Mouse (Mus musculus): ENCODE measurements at regions not wholly inside any gene's neighbourhood (a gene's known extent, or its start where the extent isn't known, plus 50 kb on each side); places are given as distances from the start of the nearest gene placed in this dataset.

DNA sequence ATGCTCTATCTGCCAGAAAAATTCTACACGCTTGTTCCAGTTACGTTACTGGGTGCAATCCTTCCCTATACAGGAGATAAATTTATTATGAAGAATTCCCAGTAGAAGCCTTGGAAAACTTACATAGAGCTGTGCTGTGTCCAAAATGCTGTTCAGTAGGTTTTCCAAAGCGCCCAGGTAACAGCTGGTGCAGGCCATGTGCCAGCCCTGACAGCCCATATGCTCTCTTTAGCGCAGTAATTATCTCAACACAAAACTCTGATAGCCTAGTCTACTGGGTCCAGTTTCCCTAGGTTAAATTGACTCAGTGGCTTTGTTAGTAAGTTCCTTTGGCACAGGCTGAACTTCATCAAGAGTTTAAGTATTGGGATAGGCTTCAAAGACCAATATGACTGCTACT, 122.2 kb upstream of the Rnf219 start:
- Histone ChIP-seq H3K4me2 (no peak overlapping the region), H3K36me3 (no peaks in the 10 kb centered on the region), H3K9me3 (no peaks in the 10 kb centered on the region), H3K27ac (no peak overlapping the region), H3K4me1 (no peaks in the 10 kb centered on the region), H3K9ac (no peak overlapping the region), H3K27me3 (replicated peaks) (no peaks in the 10 kb centered on the region), H3K4me3 (replicated peaks) (no peak overlapping the region)
- no peak for ATAC-seq (ENCODE audit: insufficient read depth, low FRiP score, low read depth)
- WGBS = 85% methylated on average over 4 of the region's 4 CpGs

DNA sequence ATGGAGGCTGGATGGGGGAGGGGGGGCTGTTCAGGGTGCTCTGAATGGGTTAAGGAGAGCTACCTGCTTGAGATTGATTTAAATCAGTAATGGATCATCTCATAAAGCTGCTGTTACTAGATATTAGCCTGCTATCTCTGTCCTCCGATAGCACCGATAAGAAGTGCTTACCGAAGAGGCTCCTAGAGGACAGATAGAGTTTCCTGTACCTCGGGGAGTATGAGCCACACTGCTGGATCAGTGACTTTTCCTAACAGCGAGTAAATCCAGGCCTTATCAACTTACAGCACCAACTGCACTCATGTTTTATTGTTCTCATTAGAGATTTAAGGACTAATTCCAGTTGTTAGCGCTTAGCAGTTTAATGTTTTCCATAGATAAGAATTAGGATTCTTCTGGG, 120.3 kb upstream of the Rnf219 start:
- no peaks in the 10 kb centered on the region for H3K36me3 ChIP-seq
- H3K9me3 ChIP-seq = no peaks in the 10 kb centered on the region
- no peaks in the 10 kb centered on the region for H3K4me1 ChIP-seq
- WGBS = 56% methylated on average over 6 of the region's 6 CpGs
- H3K27ac ChIP-seq = no peak overlapping the region
- no peak overlapping the region for H3K9ac ChIP-seq
- H3K4me2 ChIP-seq = no peak overlapping the region
- H3K4me3 ChIP-seq (replicated peaks) = no peak overlapping the region
- no peaks in the 10 kb centered on the region for H3K27me3 ChIP-seq (replicated peaks)
- ATAC-seq (ENCODE audit: insufficient read depth, low FRiP score, low read depth) = no peak

DNA sequence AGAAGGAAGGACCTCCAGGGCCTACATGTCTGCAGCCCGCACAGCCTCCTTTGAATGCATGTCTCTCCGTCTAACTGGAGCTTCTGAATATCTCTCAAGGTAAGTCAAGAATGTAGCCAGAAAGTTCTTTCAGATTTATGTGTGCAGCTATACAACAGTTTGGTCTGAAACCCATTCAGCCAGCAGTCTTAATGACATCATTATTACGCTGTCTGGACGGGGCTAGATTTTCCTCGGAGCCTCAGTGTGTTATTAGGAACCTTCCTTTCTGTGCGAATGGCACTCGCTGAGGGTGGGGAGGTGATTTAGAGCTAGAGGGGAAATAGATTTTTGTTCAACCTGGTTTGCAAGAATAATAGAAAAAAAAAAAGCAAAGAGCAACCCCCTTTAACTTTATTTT, 116.9 kb upstream of the Rnf219 start:
- 81% methylated on average over 7 of the region's 7 CpGs for WGBS
- no peak overlapping the region for H3K9ac ChIP-seq
- H3K36me3 ChIP-seq = no peaks in the 10 kb centered on the region
- no peaks in the 10 kb centered on the region for H3K9me3 ChIP-seq
- ATAC-seq (ENCODE audit: insufficient read depth, low FRiP score, low read depth) = no peak
- H3K4me1 ChIP-seq = no peaks in the 10 kb centered on the region
- no peak overlapping the region for H3K27ac ChIP-seq
- H3K4me2 ChIP-seq = no peak overlapping the region
- H3K27me3 ChIP-seq (replicated peaks) = no peaks in the 10 kb centered on the region
- H3K4me3 ChIP-seq (replicated peaks) = no peak overlapping the region

DNA sequence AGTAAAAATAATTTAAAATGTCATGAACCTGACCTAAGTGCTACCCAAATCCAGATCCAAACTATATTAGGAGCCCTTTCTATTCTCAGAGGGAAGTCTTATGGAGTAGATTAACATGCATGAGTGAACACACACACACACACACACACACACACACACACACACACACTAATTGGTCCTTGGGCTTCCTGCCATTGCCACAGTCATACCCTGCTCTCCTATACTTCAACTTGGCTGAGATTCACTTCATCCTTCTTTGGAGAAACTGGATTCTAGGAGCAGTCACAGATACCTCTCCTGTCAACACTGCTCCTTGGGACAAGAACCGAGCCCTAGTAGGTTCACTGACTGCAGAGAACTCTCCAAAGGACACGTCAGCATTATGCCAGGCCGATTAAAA, 89.0 kb upstream of the Rnf219 start:
- Histone ChIP-seq H3K36me3 (no peaks in the 10 kb centered on the region), H3K4me2 (no peak overlapping the region), H3K9me3 (no peaks in the 10 kb centered on the region), H3K4me1 (no peaks in the 10 kb centered on the region), H3K27ac (no peak overlapping the region), H3K27me3 (replicated peaks) (no peaks in the 10 kb centered on the region), H3K9ac (no peak overlapping the region), H3K4me3 (replicated peaks) (no peak overlapping the region)
- 78% methylated on average over 3 of the region's 3 CpGs for WGBS
- ATAC-seq (ENCODE audit: insufficient read depth, low FRiP score, low read depth) = no peak

DNA sequence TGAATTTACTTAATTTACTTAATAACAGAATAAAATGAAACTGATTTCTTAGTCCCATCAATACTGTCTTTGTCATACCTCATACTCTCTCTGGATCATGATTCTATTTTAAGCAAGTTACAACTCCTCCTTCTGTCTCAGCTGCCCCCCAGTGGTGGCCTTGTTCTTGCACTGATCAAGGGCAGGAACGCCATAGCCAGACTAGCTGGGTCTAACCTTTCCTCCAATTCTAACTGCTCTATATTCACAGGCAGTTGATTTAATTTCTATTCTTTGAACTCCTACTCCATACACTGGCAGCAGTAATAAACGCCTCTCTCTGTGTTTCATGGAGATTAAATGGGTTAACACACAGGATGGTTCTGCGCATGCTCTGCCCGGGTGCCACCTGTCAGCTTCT, 87.9 kb upstream of the Rnf219 start:
- no peaks in the 10 kb centered on the region for H3K9me3 ChIP-seq
- H3K4me2 ChIP-seq = no peak overlapping the region
- WGBS = 78% methylated on average over 4 of the region's 4 CpGs
- H3K9ac ChIP-seq = no peak overlapping the region
- ATAC-seq (ENCODE audit: insufficient read depth, low FRiP score, low read depth) = no peak
- no peak overlapping the region for H3K4me3 ChIP-seq (replicated peaks)
- H3K27ac ChIP-seq = no peak overlapping the region
- H3K36me3 ChIP-seq = no peaks in the 10 kb centered on the region
- no peaks in the 10 kb centered on the region for H3K4me1 ChIP-seq
- no peaks in the 10 kb centered on the region for H3K27me3 ChIP-seq (replicated peaks)

DNA sequence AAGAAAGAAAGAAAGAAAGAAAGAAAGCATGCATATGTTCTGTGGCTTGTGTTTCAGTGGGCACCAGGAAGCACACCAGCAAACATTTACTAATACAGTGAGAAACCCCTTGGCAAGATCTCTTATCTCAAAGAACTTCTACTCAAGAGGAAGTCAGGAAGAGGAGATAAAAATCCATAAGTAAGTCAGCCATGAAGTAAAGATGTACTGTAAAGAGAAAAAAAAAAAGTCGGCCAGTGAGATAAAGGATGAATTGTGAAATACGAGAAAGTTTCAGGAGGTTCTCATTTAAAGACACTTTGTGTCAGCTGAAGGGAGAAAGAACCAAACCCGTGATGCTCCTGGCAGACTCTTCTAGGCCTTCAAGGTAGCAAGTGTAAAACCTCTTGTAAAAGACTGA, 72.4 kb upstream of the Rnf219 start:
- Histone ChIP-seq H3K9ac (no peak overlapping the region), H3K4me3 (replicated peaks) (no peak overlapping the region), H3K9me3 (no peaks in the 10 kb centered on the region), H3K27me3 (replicated peaks) (no peaks in the 10 kb centered on the region), H3K4me2 (no peak overlapping the region), H3K4me1 (no peaks in the 10 kb centered on the region), H3K27ac (no peak overlapping the region), H3K36me3 (no peaks in the 10 kb centered on the region)
- ATAC-seq (ENCODE audit: insufficient read depth, low FRiP score, low read depth) = no peak
- WGBS = 73% methylated on average over 3 of the region's 3 CpGs
